Mouse (Mus musculus) v-Abl transformed pro-B cells (cell line): ENCODE data around the gene Nebl.

Source experiments
- in situ Hi-C, 2 experiments: fragments of 400-800 bp; cut with MboI; formaldehyde crosslinking; loops; one replicate each; pipeline ENCODE4 v1.15.1; 2025; ENCODE audit not compliant: unreplicated experiment in 2 of 2

Nebl gene

GRCm38 (mm10) chr2:17525211-17525610 is 206.1 kb downstream of the Nebl start:
- in situ Hi-C loops = no loop called here

GRCm38 (mm10) chr2:17524205-17524978 is 206.9 kb downstream of the Nebl start:
- in situ Hi-C loops = no loop called here

GRCm38 (mm10) chr2:17523791-17524190 is 207.5 kb downstream of the Nebl start:
- in situ Hi-C loops = no loop called here

- in situ Hi-C loops = no loop called here
Observed at GRCm38 (mm10) chr2:17515686-17516085, 215.6 kb downstream of the Nebl start.

- in situ Hi-C loops = no loop called here
Observed at GRCm38 (mm10) chr2:17514765-17515164, 216.5 kb downstream of the Nebl start.

GRCm38 (mm10) chr2:17509942-17510341 is 221.3 kb downstream of the Nebl start:
- in situ Hi-C loops = no loop called here

- in situ Hi-C loops = no loop called here
Observed at GRCm38 (mm10) chr2:17507362-17507761, 223.9 kb downstream of the Nebl start.

- in situ Hi-C loops = no loop called here
Observed at GRCm38 (mm10) chr2:17504115-17504774, 227.0 kb downstream of the Nebl start.

GRCm38 (mm10) chr2:17501075-17501474 is 230.2 kb downstream of the Nebl start:
- in situ Hi-C loops = no loop called here

GRCm38 (mm10) chr2:17465517-17466174 is 265.6 kb downstream of the Nebl start:
- in situ Hi-C loops = no loop called here

- in situ Hi-C loops = no loop called here
Observed at GRCm38 (mm10) chr2:17460434-17460833, 270.8 kb downstream of the Nebl start.

- in situ Hi-C loops = no loop called here
Observed at GRCm38 (mm10) chr2:17453676-17454075, 277.6 kb downstream of the Nebl start.

GRCm38 (mm10) chr2:17448341-17448740 is 282.9 kb downstream of the Nebl start:
- in situ Hi-C loops = loop anchor here in 1 of 2 experiments (25.0 kb wide), 1 partner anchor 1314 kb away; no protein-coding TSS in a partner anchor

- in situ Hi-C loops = loop anchor here in 1 of 2 experiments (25.0 kb wide), 1 partner anchor 1319 kb away; no protein-coding TSS in a partner anchor
Observed at GRCm38 (mm10) chr2:17443581-17443980, 287.7 kb downstream of the Nebl start.

- in situ Hi-C loops = loop anchor here in 1 of 2 experiments (25.0 kb wide), 1 partner anchor 1324 kb away; no protein-coding TSS in a partner anchor
Observed at GRCm38 (mm10) chr2:17438317-17438716, 292.9 kb downstream of the Nebl start.

GRCm38 (mm10) chr2:17436739-17437440 is 294.4 kb downstream of the Nebl start:
- in situ Hi-C loops = loop anchor here in 1 of 2 experiments (25.0 kb wide), 1 partner anchor 1325 kb away; no protein-coding TSS in a partner anchor

- in situ Hi-C loops = loop anchor here in 1 of 2 experiments (25.0 kb wide), 1 partner anchor 1327 kb away; no protein-coding TSS in a partner anchor
Observed at GRCm38 (mm10) chr2:17435217-17435616, 296.0 kb downstream of the Nebl start.

GRCm38 (mm10) chr2:17429028-17429427 is 302.2 kb downstream of the Nebl start:
- in situ Hi-C loops = loop anchor here (10.0 to 25.0 kb wide), 2 partner anchors 1333 to 1916 kb away; no protein-coding TSS in a partner anchor

GRCm38 (mm10) chr2:17428156-17428555 is 303.1 kb downstream of the Nebl start:
- in situ Hi-C loops = loop anchor here (10.0 to 25.0 kb wide), 2 partner anchors 1334 to 1917 kb away; no protein-coding TSS in a partner anchor

- in situ Hi-C loops = loop anchor here (5.0 to 25.0 kb wide), 7 partner anchors 711 to 1949 kb away; partner anchors contain the start of gene Msrb2 (in 1 of the 2)
Observed at GRCm38 (mm10) chr2:17422967-17423366, 308.3 kb downstream of the Nebl start.
